Mouse (Mus musculus): Measurements from ENCODE around the gene Slc19a1.

The Slc19a1 gene

GRCm38 (mm10) chr10:77097006-77097889 is 65.2 kb downstream of the Slc19a1 start:
- DNase-seq: no peak

DNA sequence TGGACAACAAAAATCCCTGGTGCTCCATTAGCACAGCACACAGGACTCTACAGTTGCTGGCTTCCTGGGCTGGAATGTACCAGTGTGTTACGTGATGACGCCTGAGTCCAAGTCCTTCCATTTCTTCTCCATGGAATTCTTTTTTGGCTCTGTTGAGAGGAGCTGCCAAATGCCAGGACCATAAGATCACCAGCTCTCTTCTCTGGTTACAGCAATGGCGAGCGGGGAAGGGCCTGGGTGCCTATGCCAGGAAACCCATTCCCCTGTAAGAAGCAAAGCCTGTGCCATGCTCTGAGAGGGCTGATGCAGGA is 65.8 kb downstream of the Slc19a1 start:
- DNase-seq: no peak

DNA sequence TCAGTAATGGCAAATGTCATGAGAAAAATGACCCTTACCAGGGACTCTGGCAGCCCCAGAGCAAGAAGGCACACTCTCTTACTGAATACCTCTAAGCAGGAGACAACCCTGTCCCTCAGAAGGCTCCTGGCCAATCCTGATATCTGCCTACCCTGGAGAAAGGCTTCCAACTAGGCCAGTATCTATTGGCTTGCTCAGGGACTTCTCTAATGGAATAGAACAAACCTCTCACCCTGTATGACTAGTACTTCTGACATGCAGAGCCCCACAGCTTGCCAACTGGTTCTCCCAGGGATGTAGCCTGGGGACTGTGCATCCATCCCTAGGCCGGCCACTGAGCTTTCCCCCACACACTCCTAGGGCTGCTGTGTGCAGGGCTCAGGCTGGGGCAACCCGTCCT is 66.6 kb downstream of the Slc19a1 start:
- no peak for DNase-seq

DNA sequence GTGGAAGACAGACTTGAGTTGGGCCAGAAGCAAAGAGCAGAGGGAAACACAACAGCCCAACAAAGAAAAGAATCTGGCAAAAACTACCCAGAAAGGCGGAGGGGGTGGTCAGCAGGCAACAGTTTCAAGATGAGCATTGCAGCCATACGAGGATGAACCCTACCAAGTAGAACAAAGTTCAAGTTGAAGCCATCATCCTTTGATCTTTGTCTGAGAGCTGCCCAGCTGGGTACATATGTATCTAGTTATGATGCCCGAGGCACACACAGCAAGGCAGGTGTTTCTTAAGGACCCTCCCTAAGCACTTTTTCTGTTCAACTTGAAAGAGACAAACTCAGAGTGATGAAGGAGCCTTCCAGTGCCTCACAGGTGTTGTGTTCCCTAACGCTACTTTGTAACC is 67.7 kb downstream of the Slc19a1 start:
- DNase-seq: no peak

GRCm38 (mm10) chr10:77103689-77104088 is 71.6 kb downstream of the Slc19a1 start:
- DNase-seq: no peak

GRCm38 (mm10) chr10:77104327-77104726 is 72.3 kb downstream of the Slc19a1 start:
- DNase-seq: no peak

DNA sequence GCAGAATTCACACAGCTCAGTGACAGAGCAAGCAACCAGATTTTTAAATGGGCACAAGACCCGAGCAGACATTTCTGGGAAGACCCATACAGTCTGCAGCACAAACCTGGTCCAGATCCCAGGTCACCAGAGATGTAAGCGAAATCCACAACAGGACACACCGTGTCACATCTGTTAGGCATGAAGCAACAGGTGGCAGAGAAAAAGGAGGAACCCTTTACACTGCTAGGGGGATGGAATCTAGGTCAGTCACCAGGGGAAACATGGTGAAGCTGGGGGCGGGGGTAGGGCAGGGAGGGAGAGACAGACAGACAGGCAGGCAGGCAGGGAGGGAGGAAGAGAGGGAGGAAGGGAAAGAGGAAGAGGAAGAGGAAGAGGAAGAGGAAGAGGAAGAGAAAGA is 76.1 kb downstream of the Slc19a1 start:
- no peak for DNase-seq

- DNase-seq: no peak
Measured at GRCm38 (mm10) chr10:77110010-77110409, 78.0 kb downstream of the Slc19a1 start.
